Mouse (Mus musculus) liver, embryonic 14.5 days (tissue): ENCODE data around the gene Fnip2.

Experiments
- CTCF ChIP-seq: IDR thresholded peaks from 2 replicates; pipeline ENCODE4 v1.5.1; 2016; ENCODE audit warnings: antibody characterized with exemption, low read depth, control low read depth
- EP300 ChIP-seq: IDR thresholded peaks from 2 replicates; pipeline ENCODE4 v1.6.1; 2016; ENCODE audit warnings: antibody characterized with exemption, low read depth

DNA sequence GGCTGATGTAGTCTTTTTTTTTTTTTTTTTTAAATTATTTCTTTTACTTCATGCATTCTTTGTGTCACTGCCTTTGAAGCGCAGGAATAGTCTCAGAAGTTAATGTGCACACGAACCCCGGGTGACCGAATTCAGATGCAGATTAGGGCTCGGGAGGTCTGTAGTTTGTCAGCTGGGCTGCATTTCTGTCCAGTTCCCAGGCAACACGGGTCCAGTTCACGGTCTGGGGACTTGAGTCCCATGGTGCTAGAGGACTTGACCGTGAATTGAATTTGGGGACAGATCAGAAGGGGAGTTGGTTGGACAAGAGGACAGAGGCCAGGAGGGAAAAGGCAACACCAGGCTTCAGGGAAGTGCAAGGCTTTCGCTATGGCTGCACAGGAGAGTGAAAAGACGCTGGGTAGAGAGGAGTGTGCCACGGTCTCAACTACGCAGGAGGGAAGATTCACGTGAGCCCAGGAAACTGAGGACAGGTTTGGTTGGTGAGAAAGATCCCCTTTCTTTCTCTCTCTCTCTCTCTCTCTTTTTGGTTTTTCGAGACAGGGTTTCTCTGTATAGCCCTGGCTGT is 114.8 kb downstream of the Fnip2 start:
- TF ChIP-seq CTCF (no peak), EP300 (no peak)
